Mouse (Mus musculus) hindbrain, embryonic 13.5 days (tissue): Measurements from ENCODE around the gene Ube2l3. TPM values are rescaled to one million over a fixed set of nuclear protein-coding genes. Genes with fewer than 3 reads are reported as not detected.

Experiments
- ATAC-seq: fragments of 200-750 bp; cut with Nextera tagmentation; 2 replicates; pipeline ENCODE4 v1.8.0; 2017; ENCODE audit warnings: moderate TSS enrichment; ENCODE audit not compliant: low FRiP score
- H3K27ac ChIP-seq: fragments of 300-500 bp; sonication (generic); 2 replicates; pipeline ENCODE4 v1.5.1; 2015; ENCODE audit warnings: inconsistent platforms, mild to moderate bottlenecking, moderate library complexity
- H3K27me3 ChIP-seq: fragments of 300-500 bp; sonication (generic); 2 replicates; pipeline ENCODE4 v1.6.1; 2015; ENCODE audit warnings: mild to moderate bottlenecking, inconsistent platforms
- H3K36me3 ChIP-seq: fragments of 300-500 bp; sonication (generic); 2 replicates; pipeline ENCODE4 v1.6.1; 2015; ENCODE audit warnings: mild to moderate bottlenecking, inconsistent platforms
- H3K4me1 ChIP-seq: fragments of 300-500 bp; sonication (generic); replicated peaks from 2 replicates; pipeline ENCODE4 v1.6.1; 2015; ENCODE audit warnings: inconsistent platforms
- H3K4me2 ChIP-seq: fragments of 300-500 bp; sonication (generic); 2 replicates; pipeline ENCODE4 v1.6.1; 2015; ENCODE audit warnings: inconsistent platforms, mild to moderate bottlenecking, moderate library complexity
- H3K4me3 ChIP-seq: fragments of 300-500 bp; sonication (generic); 2 replicates; pipeline ENCODE4 v1.5.1; 2015; ENCODE audit warnings: mild to moderate bottlenecking, inconsistent platforms
- H3K9ac ChIP-seq: fragments of 300-500 bp; sonication (generic); 2 replicates; pipeline ENCODE4 v1.6.1; 2015; ENCODE audit warnings: mild to moderate bottlenecking, inconsistent platforms
- H3K9me3 ChIP-seq: fragments of 300-500 bp; sonication (generic); 2 replicates; pipeline ENCODE4 v1.6.1; 2016; ENCODE audit warnings: inconsistent platforms
- WGBS: fragments of 180-500 bp; shearing (Covaris S2); methylation state at CpG from one replicate; pipeline ENCODE4 v1.1.7; 2015; 5-methylcytosine and 5-hydroxymethylcytosine counted together
- polyA plus RNA-seq: library from polyadenylated mRNA; unstranded; fragments of >200 nt; fragmentation: Nextera tagmentation; extraction: Ambion mirVana; gene quantifications from 2 replicates; pipeline ENCODE4 v1.2.1, GENCODE M21; 2015

Ube2l3 gene
- polyA plus RNA-seq, result 313 and 319 TPM in 2 replicates

GRCm38 (mm10) chr16:17202549-17202948, at the start of gene Ube2l3:
Ube2l3 (minus strand) TSS chr16:17202649.
- H3K27me3 ChIP-seq, result peaks cover 11% of the 10 kb centered on the region
- H3K4me3 ChIP-seq, result peak within 1 kb of the TSS; percentile 100
- peak within 1 kb of the TSS; percentile 80 for H3K4me2 ChIP-seq
- WGBS, result 95% methylated on average over 1 of the region's 1 CpGs
- peaks cover 20% of the 10 kb centered on the region for H3K4me1 ChIP-seq
- 0 out of 2 replicates have a peak within 1 kb of the TSS, but pooled peaks have one; percentile 85 for H3K27ac ChIP-seq
- no peaks in the 10 kb centered on the region for H3K9me3 ChIP-seq
- no peaks in the 10 kb centered on the region for H3K36me3 ChIP-seq
- ATAC-seq, result no peak
- peak within 1 kb of the TSS; percentile 99; the same call in 1 of the 2 replicates for H3K9ac ChIP-seq

DNA sequence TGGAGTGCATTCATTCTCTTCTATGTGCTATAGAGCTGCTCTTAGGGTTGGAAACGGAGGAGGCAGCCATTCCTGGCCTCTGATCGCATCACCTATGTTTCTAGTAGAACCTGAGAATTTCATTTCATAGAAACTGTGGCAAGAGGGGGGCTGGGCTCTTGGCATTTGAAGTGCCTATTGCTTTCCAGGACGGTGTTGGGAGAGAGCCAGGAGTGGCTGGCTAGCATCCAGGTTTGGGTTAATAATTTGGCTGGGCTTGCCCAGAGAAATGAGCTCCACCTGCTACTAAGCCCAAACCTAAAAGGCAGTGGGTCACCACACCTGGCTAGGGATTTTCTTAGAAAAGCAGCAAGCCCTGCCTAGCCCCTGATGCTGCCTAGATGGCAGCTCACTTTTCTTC, 49.1 kb upstream of the Ube2l3 start:
- H3K4me1 ChIP-seq, result peaks cover 57% of the 10 kb centered on the region
- H3K27ac ChIP-seq, result 0 out of 2 replicates have a peak overlapping the region, but pooled peaks have one; percentile 30
- no peaks in the 10 kb centered on the region for H3K9me3 ChIP-seq
- peaks cover 12% of the 10 kb centered on the region; the same call in 1 of the 2 replicates for H3K36me3 ChIP-seq
- 81% methylated on average over 3 of the region's 3 CpGs for WGBS
- no peak for ATAC-seq
- H3K9ac ChIP-seq, result no peak overlapping the region
- no peak overlapping the region for H3K4me2 ChIP-seq
- no peaks in the 10 kb centered on the region for H3K27me3 ChIP-seq
- H3K4me3 ChIP-seq, result no peak overlapping the region

GRCm38 (mm10) chr16:17249135-17249534, 46.7 kb upstream of the Ube2l3 start:
- Histone ChIP-seq H3K4me3 (no peak overlapping the region), H3K36me3 (no peaks in the 10 kb centered on the region), H3K9me3 (no peaks in the 10 kb centered on the region), H3K4me2 (no peak overlapping the region), H3K4me1 (peaks cover 49% of the 10 kb centered on the region), H3K27ac (no peak overlapping the region), H3K9ac (no peak overlapping the region), H3K27me3 (no peaks in the 10 kb centered on the region)
- WGBS, result 76% methylated on average over 6 of the region's 6 CpGs
- no peak for ATAC-seq

GRCm38 (mm10) chr16:17247727-17248126, 45.3 kb upstream of the Ube2l3 start:
- Histone ChIP-seq H3K4me2 (no peak overlapping the region), H3K27ac (no peak overlapping the region), H3K9me3 (no peaks in the 10 kb centered on the region), H3K4me1 (peaks cover 41% of the 10 kb centered on the region), H3K9ac (no peak overlapping the region), H3K4me3 (no peak overlapping the region), H3K36me3 (no peaks in the 10 kb centered on the region), H3K27me3 (no peaks in the 10 kb centered on the region)
- 78% methylated on average over 4 of the region's 4 CpGs for WGBS
- ATAC-seq, result no peak

DNA sequence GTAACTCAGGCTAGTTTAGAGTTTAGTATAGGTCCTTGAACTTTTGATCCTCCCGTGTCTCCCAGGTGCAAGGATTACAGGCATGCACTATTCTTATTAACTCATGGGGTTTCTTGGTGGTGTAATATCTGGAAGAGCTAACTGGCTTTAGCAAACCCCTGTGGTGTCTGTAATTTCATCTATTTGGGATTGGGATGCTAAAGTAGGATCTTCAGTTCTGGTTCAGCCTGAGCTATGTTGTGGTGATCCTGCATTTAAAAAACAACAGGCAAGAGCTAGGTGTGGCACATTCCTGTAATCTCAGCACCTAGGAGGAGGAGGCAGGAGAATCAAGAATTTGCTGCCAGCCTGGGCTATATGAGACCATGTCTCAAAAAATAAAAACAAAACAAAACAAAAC, 42.5 kb upstream of the Ube2l3 start:
- Histone ChIP-seq H3K36me3 (no peaks in the 10 kb centered on the region), H3K4me2 (no peak overlapping the region), H3K9me3 (no peaks in the 10 kb centered on the region), H3K27me3 (no peaks in the 10 kb centered on the region), H3K4me1 (peaks cover 25% of the 10 kb centered on the region), H3K9ac (no peak overlapping the region), H3K27ac (no peak overlapping the region), H3K4me3 (no peak overlapping the region)
- 82% methylated on average over 1 of the region's 1 CpGs for WGBS
- no peak for ATAC-seq

DNA sequence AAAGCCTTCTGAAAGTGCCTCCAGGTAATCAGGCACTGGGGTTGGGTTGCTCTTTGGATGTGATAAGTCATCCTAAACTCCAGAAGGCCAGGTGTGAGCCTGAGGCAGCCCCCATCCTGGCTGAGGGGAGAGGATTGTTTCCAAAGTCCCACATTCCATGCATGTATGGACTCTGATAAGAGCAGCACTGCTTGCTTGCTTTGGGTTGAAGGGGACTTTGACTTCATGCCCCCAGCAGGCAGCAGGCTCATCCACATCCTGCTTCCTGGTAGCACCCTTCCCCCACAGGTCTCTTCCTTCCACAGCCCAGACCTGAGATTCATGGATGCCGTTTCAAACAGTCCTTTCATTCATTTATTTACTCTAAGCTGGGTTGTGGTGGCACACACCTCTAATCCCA, 41.3 kb upstream of the Ube2l3 start:
- no peak for ATAC-seq
- Histone ChIP-seq H3K9ac (no peak overlapping the region), H3K27ac (no peak overlapping the region), H3K4me3 (no peak overlapping the region), H3K4me2 (no peak overlapping the region), H3K4me1 (peaks cover 35% of the 10 kb centered on the region), H3K9me3 (no peaks in the 10 kb centered on the region), H3K27me3 (no peaks in the 10 kb centered on the region), H3K36me3 (no peaks in the 10 kb centered on the region)
- 77% methylated on average over 1 of the region's 1 CpGs for WGBS

GRCm38 (mm10) chr16:17239409-17239808, 37.0 kb upstream of the Ube2l3 start:
- H3K9me3 ChIP-seq, result no peaks in the 10 kb centered on the region

DNA sequence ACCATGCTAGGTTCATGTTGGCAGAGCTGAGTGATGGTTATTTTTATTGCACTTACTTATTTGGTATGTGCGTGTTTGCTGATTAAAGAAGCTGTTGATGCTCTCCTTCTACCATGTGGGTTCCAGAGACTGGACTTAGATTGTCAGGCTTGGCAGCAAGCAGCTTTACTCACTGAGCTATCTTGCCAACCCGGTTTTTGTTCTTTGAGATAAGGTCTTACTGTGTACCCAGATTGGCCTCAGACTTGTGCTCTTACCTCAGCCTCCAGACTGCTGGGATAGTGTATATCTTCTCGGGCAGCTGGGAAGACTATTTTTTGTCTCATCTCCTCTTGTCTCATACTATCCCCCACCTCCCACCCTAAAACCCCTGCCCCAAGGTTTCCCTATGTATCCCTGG, 35.2 kb upstream of the Ube2l3 start:
- no peak for ATAC-seq
- 97% methylated on average over 3 of the region's 3 CpGs for WGBS
- H3K9ac ChIP-seq, result no peak overlapping the region

More at GRCm38 (mm10) chr16:17239409-17239808, 37.0 kb upstream of the Ube2l3 start:
- ATAC-seq, result no peak
- H3K4me3 ChIP-seq, result no peak overlapping the region
- H3K4me2 ChIP-seq, result no peak overlapping the region
- H3K27me3 ChIP-seq, result no peaks in the 10 kb centered on the region
- no peak overlapping the region for H3K27ac ChIP-seq
- no peak overlapping the region for H3K9ac ChIP-seq
- no peaks in the 10 kb centered on the region for H3K36me3 ChIP-seq
- 82% methylated on average over 2 of the region's 2 CpGs for WGBS
- H3K4me1 ChIP-seq, result peaks cover 69% of the 10 kb centered on the region

GRCm38 (mm10) chr16:17234916-17235665, 32.6 kb upstream of the Ube2l3 start:
- Histone ChIP-seq H3K9ac (peak overlapping the region; percentile 95), H3K27me3 (no peaks in the 10 kb centered on the region), H3K4me3 (peak overlapping the region; percentile 84), H3K9me3 (no peaks in the 10 kb centered on the region), H3K36me3 (no peaks in the 10 kb centered on the region), H3K4me1 (peaks cover 60% of the 10 kb centered on the region), H3K4me2 (peak overlapping the region; percentile 87), H3K27ac (peak overlapping the region; percentile 97)
- WGBS, result 55% methylated on average over 9 of the region's 9 CpGs
- no peak for ATAC-seq

More for the DNA sequence above, 35.2 kb upstream of the Ube2l3 start:
- H3K4me1 ChIP-seq, result peaks cover 67% of the 10 kb centered on the region
- H3K9me3 ChIP-seq, result no peaks in the 10 kb centered on the region
- no peak overlapping the region for H3K4me2 ChIP-seq
- no peaks in the 10 kb centered on the region for H3K27me3 ChIP-seq
- no peaks in the 10 kb centered on the region for H3K36me3 ChIP-seq
- no peak overlapping the region for H3K4me3 ChIP-seq
- no peak overlapping the region for H3K27ac ChIP-seq

DNA sequence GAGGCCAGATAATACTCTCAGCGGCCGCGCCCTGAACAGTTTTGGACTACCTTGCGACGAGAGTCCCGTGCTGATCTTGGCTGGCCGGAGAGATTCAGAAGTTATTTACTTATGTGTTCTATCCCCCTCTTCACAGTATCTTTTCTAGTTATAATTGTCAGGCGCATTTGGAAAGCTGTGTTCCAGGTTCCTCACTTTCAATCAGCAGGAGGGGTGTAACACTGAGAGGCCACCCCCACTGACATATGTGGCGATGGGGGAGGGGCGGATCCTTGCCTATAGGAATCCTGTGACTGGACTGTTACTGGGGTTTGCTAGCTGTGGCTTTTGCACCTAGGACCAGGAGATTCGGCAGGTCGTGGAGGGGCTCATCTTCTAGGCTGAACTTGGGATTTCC, 32.0 kb upstream of the Ube2l3 start:
- peak overlapping the region; percentile 84 for H3K4me3 ChIP-seq
- ATAC-seq, result no peak
- H3K9ac ChIP-seq, result peak overlapping the region; percentile 95
- H3K36me3 ChIP-seq, result no peaks in the 10 kb centered on the region
- H3K4me2 ChIP-seq, result peak overlapping the region; percentile 87
- no peaks in the 10 kb centered on the region for H3K27me3 ChIP-seq
- H3K9me3 ChIP-seq, result no peaks in the 10 kb centered on the region
- H3K27ac ChIP-seq, result peak overlapping the region; percentile 97
- WGBS, result 2% methylated on average over 12 of the region's 12 CpGs
- peaks cover 55% of the 10 kb centered on the region for H3K4me1 ChIP-seq

- no peaks in the 10 kb centered on the region for H3K36me3 ChIP-seq
- peak overlapping the region; percentile 95 for H3K9ac ChIP-seq
- H3K4me1 ChIP-seq, result peaks cover 49% of the 10 kb centered on the region
- no peaks in the 10 kb centered on the region for H3K27me3 ChIP-seq
- under 1% methylated on average over 61 of the region's 62 CpGs for WGBS
- peak; percentile 80 for ATAC-seq
- peak overlapping the region; percentile 97 for H3K27ac ChIP-seq
- peak overlapping the region; percentile 84 for H3K4me3 ChIP-seq
- peak overlapping the region; percentile 87 for H3K4me2 ChIP-seq
- no peaks in the 10 kb centered on the region for H3K9me3 ChIP-seq
Measured at GRCm38 (mm10) chr16:17233702-17234498, 31.5 kb upstream of the Ube2l3 start.
